Mouse (Mus musculus) bone marrow macrophage, adult 2 months (primary cell): ENCODE data around the gene Lima1.

ENCODE experiments used
- CTCF ChIP-seq: IDR thresholded peaks from 2 replicates; pipeline ENCODE4 v1.5.1; 2012; ENCODE audit warnings: low read depth, mild to moderate bottlenecking, low read length, moderate library complexity
- POLR2A ChIP-seq: IDR thresholded peaks from 2 replicates; pipeline ENCODE4 v1.6.1; 2012; ENCODE audit warnings: mild to moderate bottlenecking, low read depth, low read length, borderline replicate concordance

- TF ChIP-seq CTCF (no peak), POLR2A (no peak)
Measured at GRCm38 (mm10) chr15:99778148-99778547, 97.1 kb downstream of the Lima1 start.
